Mouse (Mus musculus): Measurements from ENCODE around the gene Tradd.
"Not testable (repeated sequence)": the region's sequence is repeated elsewhere in the genome, so short reads cannot be mapped to it uniquely, and the experiment has no call there.

The Tradd gene

DNA sequence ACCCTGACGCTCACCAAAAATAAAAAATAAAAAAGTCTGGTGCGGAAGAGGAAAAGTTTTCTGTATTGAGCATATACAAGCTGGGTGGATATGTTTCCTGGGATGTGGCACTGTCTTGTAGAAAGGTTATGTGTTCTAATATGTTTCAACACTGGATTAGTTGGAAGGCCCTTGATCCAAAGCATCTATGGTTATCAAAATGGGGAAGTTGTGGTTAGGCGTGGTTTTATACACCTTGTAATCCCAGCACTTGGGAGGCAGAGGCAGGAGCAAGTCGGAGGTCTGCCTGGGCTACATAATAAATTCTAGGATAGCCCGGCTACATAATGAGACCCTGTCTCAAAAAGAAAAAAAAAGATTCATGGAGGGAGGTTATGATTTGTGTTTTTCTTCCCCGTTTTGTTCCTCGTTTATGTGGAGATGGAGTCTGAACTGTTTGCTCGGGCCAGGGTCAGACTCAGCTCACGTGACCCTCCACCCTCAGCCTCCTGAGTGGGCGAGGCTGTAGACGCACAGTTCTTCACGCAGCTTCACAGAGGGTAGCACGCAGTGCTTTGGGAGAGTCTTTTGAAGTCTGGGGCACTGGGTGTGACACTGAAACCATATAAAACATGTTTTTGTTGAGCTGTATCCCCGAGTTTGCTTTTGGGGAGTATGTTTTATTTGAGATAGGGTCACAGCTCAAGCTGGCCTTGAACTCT lies 26.8 kb downstream of the Tradd start:
- no peak for DNase-seq (ENCODE audit: low spot score)

DNA sequence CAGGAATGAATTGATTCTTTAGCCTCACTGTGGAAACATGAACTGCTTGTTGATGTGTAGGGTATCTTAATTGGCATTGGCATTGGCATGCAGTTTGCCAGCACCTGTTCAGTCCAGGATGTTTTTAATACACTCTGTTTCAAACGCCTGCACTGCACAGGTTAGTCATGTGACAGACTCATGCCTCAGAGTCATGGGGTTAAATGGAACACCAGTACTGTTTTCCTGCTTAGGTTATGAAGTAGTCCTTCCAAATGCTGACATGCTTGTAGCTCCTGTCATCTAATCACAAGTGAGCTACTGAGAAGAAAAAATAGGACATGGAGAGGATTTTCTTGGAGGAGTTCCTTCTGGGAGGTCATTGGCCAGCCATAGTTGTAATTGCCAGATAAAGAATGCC lies 29.2 kb downstream of the Tradd start:
- DNase-seq (ENCODE audit: low spot score), result no peak

DNA sequence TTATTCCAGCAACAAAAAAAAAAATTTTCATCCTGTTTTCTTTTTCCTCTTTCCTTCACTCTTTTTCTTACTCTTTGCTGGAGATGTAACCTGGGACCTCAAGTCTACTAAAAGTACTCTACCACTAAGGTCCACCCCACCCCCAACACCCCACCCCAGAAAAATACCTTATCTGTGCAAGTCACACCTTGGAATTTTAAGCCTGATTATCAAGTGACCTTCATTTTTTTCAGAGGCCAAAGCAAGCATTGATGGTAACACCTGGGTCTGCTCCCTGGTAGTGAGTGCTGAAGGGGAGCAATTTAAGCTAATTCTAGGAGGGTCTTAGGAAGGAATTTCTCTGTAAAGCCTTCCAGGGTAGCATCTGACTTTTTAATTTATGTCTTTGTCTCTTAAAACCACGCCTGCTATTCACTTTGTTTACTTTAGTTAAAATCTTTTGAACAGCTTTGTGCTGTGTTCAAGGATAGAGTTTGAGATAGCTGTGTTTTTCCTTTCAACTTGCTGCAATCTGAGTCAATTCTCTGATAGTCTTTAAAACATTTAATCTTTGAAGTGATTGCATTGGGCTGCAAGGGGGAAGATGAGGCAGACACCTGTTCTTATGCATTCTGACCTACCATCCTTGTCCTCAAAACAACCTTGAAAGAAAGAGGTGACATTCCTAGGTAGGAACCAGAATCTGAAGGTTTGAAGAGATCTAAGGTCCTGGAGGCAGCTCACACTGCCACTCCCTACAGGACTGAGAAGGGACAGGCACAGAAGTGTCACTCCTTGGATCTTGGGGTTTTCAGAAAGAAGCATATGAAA lies 31.1 kb downstream of the Tradd start:
- no peak for DNase-seq (ENCODE audit: low spot score)

DNA sequence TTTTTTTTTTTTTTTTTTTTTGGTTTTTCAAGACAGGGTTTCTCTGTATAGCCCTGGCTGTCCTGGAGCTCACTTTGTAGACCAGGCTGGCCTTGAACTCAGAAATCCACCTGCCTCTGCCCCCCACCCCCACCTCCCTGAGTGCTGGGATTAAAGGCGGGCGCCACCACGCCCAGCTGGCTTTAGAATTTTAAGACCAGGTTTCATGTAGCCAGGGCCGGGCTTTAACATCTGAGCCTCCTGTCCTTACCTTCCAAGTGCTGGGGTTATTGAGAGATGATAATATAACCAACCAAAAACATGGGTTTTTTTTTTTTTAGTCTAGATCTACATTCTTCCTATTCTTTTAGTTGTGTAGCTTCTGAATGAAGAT lies 32.1 kb downstream of the Tradd start:
- not testable (repeated sequence) for DNase-seq (ENCODE audit: low spot score)

DNA sequence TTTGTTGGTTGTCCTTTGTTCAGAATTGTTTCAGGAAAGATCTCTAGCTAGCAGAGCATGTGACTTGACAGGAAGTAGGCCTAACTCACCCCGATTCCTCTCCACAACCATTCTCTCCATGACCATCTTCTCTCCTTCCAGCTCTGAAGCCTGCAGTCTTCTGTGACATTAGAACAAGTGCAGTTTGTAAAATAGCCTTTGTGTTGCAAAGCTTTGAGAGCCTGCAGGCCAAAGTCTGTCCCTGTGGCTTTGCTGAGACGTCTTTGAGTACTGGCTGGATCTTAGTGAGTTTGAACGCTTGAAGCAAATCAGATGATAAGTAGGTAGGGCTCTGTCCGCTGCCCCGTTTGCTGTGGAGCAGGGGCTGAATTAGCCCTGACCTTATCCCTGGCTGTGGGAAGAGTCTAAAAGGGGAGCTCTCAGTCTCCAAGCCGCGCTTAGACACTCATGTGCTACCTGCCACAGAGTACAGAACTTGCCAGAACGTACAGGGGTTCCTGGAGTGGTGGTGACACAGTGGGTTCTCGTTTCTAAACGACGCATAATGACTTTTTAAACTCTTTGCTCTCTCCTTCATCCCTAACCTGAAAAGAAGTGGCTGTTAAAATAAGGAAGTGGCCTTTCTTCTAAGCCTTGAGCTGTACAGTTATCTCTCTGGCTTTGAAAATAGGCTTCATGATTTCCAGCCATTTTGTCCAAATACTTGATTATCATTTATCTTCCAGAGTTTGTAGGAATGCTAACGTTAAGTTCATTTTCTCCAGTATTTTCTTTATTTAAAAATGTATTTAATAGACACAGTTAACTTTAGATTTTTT lies 32.7 kb downstream of the Tradd start:
- DNase-seq (ENCODE audit: low spot score), result no peak

- peak; percentile 73 for DNase-seq (ENCODE audit: low spot score)
These were observed 38.5 kb downstream of the Tradd start for GRCm38 (mm10) chr8:105225917-105226316.

DNA sequence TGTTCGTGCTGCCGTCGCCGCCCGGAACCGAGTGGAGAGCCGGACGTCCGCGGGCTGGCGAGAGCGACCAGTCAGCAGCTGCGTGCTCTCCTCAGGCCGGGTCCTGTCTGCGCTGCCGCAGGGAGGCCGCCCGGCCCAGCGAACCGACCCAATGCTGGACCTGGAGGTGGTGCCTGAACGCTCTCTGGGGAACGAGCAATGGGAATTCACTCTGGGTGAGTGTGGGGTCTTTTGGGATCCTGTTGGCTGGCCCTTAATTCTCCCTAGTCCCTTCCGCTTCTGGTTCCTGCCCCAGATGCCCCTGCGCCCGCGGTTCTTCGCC lies 39.2 kb downstream of the Tradd start:
- DNase-seq (ENCODE audit: low spot score), result no peak

GRCm38 (mm10) chr8:105224413-105225271 lies 39.8 kb downstream of the Tradd start, which contains the start of gene D230025D16Rik:
Gene D230025D16Rik (plus strand): TSS chr8:105225145.
- DNase-seq (ENCODE audit: low spot score), result peak; percentile 97

DNA sequence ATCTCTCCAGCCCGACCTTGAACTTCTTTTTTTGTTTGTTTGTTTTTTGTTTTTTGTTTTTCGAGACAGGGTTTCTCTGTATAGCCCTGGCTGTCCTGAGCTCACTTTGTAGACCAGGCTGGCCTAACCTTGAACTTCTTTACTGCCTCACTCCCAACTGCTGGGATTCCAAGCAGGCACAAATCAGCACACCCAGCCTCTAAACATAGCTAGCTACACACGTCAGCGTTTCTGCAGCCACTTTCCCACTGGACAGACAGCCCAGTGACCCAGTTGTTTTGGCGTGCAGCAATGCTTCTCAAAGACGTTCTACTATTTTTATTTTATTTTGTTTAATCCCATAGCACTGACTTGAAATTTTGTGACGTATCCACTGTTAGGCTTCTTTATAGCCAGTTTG lies 40.6 kb downstream of the Tradd start:
- no peak for DNase-seq (ENCODE audit: low spot score)

- no peak for DNase-seq (ENCODE audit: low spot score)
These were observed 46.4 kb downstream of the Tradd start for GRCm38 (mm10) chr8:105217926-105218522.

- DNase-seq (ENCODE audit: low spot score), result no peak
These were observed 50.3 kb downstream of the Tradd start for GRCm38 (mm10) chr8:105214104-105214503.

DNA sequence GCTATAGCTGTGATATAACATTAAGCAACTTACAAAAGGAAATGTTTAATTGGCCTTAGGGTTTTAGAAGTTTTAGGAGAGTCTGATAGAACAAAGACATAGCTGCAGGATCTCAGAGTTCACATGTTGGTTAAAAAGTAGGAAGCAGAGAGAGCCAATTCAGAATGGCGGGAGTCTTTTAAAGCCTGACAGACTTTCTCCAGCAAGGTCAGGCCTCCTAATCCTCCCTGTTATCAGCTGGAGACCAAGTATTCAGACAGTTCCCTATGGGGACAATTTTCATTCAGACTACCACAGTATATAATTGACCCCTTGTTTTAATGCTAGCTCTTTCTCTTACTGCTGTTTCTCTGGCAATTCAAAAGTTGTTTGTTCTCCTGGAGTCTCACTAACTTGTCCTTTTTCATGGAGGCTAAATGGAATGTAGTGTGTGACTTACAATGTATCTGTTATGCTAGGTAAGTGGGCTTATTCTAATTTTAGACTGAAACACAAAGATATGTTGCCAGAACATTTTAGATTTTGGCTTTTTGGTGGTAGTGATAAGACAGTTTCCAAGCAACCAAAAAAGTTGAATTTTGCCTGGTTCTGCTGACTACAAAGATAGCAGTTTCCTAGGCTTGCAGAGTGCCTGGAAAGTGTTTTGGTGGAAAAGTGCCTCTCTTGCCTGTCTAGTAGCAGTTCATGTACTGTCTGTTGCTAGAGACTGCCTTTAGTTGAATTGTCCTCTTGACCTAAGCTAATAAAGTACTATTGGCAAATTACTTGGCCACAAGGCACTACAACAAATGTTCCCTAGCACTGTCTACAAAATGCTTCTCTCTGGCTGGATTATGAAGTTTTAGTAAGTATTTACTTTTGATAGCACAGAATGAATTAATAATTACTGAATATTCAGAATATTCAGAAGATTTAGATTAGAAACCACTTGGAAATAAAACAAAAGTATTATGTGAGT lies 55.0 kb downstream of the Tradd start:
- DNase-seq (ENCODE audit: low spot score), result no peak
